Mouse (Mus musculus): ENCODE results near the gene Cyth1. TPM values are rescaled to one million over a fixed set of nuclear protein-coding genes. Genes with fewer than 3 reads are reported as not detected.
A peak's percentile ranks its signal among the peaks of the same experiment; 100 is the strongest.

Cyth1 gene
- polyA plus RNA-seq, 1 experiment from 2014 or later = 30.7 TPM

DNA sequence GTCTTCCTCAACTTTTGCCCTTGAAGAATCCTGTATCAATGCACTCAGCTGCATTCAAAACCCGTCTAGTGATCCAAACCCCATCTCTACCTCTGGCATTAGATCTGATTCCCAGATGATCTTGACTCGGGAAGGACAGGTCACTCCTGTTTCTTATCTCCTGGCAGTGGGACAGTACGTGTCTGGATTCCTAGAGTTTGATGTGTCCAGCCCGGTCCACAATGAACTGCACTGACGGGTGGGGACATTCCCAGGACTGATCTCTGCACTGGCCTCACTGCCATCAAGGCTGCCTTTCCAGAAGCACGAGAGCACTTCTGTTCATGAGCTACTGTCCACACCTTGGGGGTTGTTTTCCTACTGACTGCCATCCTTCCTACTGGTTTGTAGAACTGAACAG, 31.9 kb downstream of the Cyth1 start:
- Histone ChIP-seq H3K4me1 (replicated peaks) (peaks cover 17% of the 10 kb centered on the region), H3K27me3 (no peaks in the 10 kb centered on the region), H3K4me2 (replicated peaks) (no peak overlapping the region), H3K4me3 (replicated peaks) (no peak overlapping the region), H3K36me3 (no peaks in the 10 kb centered on the region), H3K9ac (replicated peaks) (no peak overlapping the region), H3K27ac (no peak overlapping the region), H3K9me3 (no peaks in the 10 kb centered on the region)
- WGBS = 83% methylated on average over 6 of the region's 6 CpGs
- ATAC-seq = no peak

DNA sequence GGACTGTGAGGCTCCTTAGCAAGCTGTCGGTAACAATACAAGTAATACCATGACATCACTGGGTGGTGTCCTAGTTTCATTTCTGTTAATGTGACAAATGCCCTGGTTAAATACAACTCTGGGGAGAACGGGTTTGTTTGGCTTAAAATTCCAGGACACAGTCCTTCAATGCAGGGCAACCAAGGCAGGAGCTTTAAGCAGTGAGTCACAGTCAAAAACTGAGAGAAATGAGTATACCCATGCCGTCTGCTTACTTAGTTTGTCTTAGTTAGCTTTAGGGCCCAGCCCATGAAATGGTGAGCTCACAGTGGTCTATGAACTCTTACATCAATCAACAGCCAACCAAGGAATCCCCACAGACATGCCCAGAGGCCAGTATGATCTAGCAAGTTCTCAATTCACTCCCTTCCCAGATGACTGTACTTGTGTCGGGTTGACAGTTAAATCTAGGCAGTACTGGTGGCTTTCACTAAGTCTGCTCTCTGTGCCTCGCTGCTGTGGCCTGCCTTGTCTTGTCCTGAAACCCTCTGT, 32.4 kb downstream of the Cyth1 start:
- H3K4me2 ChIP-seq (replicated peaks) = no peak overlapping the region
- no peaks in the 10 kb centered on the region for H3K27me3 ChIP-seq
- no peaks in the 10 kb centered on the region for H3K9me3 ChIP-seq
- H3K36me3 ChIP-seq = no peaks in the 10 kb centered on the region
- H3K4me1 ChIP-seq (replicated peaks) = peaks cover 21% of the 10 kb centered on the region
- H3K4me3 ChIP-seq (replicated peaks) = no peak overlapping the region
- ATAC-seq = no peak
- no peak overlapping the region for H3K9ac ChIP-seq (replicated peaks)
- WGBS = 87% methylated on average over 5 of the region's 5 CpGs
- H3K27ac ChIP-seq = no peak overlapping the region

DNA sequence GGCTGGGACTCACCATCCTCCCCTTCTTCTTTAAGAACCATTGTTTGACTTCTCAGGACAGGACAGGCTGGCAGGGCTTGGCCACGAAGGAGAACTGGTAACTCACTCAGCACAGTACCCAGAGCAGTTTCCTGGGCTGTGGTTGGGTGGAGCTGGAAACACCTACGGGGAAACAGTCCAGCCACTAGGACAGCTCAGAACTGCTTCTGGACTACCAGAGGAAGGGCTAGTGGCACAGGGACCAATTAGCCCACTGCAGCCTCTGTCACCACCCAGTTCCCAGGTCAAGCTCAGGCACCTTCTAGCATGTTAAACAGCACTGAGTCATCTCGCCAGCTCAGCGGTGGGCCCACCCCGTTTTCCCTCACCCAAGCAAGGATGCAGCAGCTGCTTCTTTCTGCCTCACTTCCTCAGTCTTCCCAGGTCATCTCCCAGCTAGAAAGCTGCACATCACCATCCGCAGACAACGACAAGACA, 35.7 kb downstream of the Cyth1 start:
- Histone ChIP-seq H3K4me2 (replicated peaks) (no peak overlapping the region), H3K27me3 (no peaks in the 10 kb centered on the region), H3K9me3 (no peaks in the 10 kb centered on the region), H3K4me1 (replicated peaks) (peaks cover 54% of the 10 kb centered on the region), H3K9ac (replicated peaks) (no peak overlapping the region), H3K36me3 (no peaks in the 10 kb centered on the region), H3K4me3 (replicated peaks) (no peak overlapping the region), H3K27ac (peak overlapping the region; percentile 7; the same call in 1 of the 2 replicates)
- no peak for ATAC-seq
- WGBS = 74% methylated on average over 7 of the region's 7 CpGs

DNA sequence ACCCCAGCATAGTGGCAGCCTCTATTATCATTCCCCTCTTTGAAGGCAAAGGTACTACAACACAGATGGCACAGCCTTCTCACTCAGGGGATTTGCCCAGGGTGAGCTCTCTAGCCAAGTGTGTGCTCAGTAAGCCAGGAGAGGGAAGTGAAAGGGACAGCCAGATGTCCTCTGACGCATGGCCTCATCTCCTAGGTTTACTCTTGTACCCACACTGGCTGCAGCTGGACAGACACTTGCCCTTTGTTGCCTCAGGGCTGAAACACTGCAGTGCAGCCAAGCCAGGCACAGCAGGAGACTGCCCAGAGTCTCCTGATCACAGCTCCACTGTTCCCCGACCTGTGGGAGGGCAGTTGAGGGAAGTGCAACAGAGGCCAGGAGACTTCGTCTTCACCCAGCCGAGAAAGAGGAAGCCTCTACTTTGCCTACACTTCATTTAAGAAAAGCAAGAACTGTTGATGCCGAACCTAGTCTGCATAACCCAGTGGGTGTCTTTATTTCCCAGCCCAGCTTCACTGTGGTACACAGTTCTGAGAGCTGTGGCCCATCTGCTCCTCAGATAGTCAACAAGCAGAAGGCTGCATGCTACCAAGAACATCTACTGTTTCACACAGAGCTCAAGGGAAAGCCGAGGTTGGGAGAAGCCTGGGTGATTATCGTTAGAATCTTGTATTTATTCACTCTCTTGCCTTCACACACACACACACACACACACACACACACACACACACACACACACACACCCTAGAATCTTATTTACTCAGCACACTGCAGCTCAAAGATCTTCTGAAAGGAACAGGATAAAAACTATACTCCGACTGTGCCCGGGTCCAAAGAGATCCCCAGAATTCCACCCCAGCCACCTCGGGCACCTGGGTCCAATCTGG, 36.4 kb downstream of the Cyth1 start:
- ATAC-seq = no peak
- 45% methylated on average over 10 of the region's 10 CpGs for WGBS
- peak overlapping the region; percentile 30; the same call in 1 of the 2 replicates for H3K27ac ChIP-seq
- H3K9me3 ChIP-seq = no peaks in the 10 kb centered on the region
- no peaks in the 10 kb centered on the region for H3K36me3 ChIP-seq
- H3K4me2 ChIP-seq (replicated peaks) = no peak overlapping the region
- peaks cover 58% of the 10 kb centered on the region for H3K4me1 ChIP-seq (replicated peaks)
- H3K4me3 ChIP-seq (replicated peaks) = no peak overlapping the region
- no peak overlapping the region for H3K9ac ChIP-seq (replicated peaks)
- no peaks in the 10 kb centered on the region for H3K27me3 ChIP-seq

DNA sequence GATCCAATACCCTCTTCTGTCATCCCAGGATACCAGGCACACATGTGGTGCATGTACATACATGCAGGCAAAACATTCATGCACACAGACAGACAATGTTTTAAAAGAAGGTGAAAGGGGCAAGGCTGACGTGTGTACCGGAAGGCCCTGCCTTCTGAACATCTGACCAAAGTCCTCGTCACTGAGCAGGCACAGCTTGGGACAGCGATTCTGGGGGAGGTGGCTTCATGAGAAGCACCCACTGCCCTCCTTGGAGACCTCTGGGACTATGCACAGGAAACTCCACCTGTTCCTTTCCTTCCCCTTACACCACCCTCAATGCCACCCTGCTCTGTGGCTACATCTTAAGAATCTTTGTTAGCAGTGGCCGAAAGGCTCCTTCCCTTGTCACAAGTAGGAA, 37.4 kb downstream of the Cyth1 start:
- 90% methylated on average over 5 of the region's 5 CpGs for WGBS
- Histone ChIP-seq H3K36me3 (no peaks in the 10 kb centered on the region), H3K9ac (replicated peaks) (no peak overlapping the region), H3K4me2 (replicated peaks) (no peak overlapping the region), H3K4me1 (replicated peaks) (peaks cover 58% of the 10 kb centered on the region), H3K4me3 (replicated peaks) (no peak overlapping the region), H3K27ac (no peak overlapping the region), H3K9me3 (no peaks in the 10 kb centered on the region), H3K27me3 (no peaks in the 10 kb centered on the region)
- no peak for ATAC-seq

DNA sequence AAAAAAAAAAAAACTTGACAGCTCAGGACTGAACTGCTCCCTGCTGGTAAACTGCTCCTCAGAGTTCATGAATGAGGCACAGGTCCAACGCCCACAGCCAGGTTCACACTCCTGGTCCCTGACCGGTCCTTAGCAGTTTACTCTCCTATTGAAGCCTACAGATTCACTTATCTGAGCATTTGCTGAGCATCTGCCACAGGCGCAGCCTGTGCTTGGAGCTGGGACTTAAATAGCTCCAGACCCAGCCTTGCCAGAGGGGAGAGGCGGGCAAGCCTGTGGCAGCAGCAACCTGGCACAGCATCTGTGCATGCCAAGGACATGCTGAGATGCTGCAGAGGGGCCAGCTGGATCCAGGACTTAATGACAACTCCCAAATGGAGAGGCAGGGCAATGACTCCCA, 38.3 kb downstream of the Cyth1 start:
- no peak overlapping the region for H3K27ac ChIP-seq
- no peaks in the 10 kb centered on the region for H3K36me3 ChIP-seq
- H3K4me3 ChIP-seq (replicated peaks) = no peak overlapping the region
- H3K9me3 ChIP-seq = no peaks in the 10 kb centered on the region
- no peak overlapping the region for H3K9ac ChIP-seq (replicated peaks)
- 78% methylated on average over 4 of the region's 4 CpGs for WGBS
- no peaks in the 10 kb centered on the region for H3K27me3 ChIP-seq
- H3K4me2 ChIP-seq (replicated peaks) = no peak overlapping the region
- peaks cover 58% of the 10 kb centered on the region for H3K4me1 ChIP-seq (replicated peaks)
- no peak for ATAC-seq

DNA sequence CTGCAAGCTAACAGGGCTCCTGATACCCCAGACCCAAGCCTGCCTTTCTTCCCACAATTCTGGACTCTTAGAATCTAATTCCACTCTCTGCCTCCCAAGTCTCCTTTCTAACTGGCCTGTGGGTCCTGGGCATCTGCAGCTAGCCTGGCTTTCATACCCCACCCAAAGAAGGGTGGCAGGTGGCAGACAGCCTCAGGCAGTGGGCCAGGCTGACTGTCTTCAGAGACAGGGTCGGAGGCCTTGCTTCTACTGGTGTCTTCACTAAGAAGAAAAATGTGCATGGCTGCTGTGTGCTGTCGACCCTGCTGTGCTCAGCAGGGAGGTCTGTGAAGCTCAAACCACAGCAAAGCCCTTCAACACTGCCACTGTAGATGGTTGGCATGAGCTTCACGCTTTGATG, 39.0 kb downstream of the Cyth1 start:
- no peak overlapping the region for H3K4me2 ChIP-seq (replicated peaks)
- H3K9ac ChIP-seq (replicated peaks) = peak overlapping the region; percentile 25; the same call in 1 of the 2 replicates
- H3K9me3 ChIP-seq = no peaks in the 10 kb centered on the region
- no peak overlapping the region for H3K27ac ChIP-seq
- no peak overlapping the region for H3K4me3 ChIP-seq (replicated peaks)
- 57% methylated on average over 3 of the region's 3 CpGs for WGBS
- peaks cover 58% of the 10 kb centered on the region for H3K4me1 ChIP-seq (replicated peaks)
- no peaks in the 10 kb centered on the region for H3K36me3 ChIP-seq
- no peaks in the 10 kb centered on the region for H3K27me3 ChIP-seq
- ATAC-seq = no peak

DNA sequence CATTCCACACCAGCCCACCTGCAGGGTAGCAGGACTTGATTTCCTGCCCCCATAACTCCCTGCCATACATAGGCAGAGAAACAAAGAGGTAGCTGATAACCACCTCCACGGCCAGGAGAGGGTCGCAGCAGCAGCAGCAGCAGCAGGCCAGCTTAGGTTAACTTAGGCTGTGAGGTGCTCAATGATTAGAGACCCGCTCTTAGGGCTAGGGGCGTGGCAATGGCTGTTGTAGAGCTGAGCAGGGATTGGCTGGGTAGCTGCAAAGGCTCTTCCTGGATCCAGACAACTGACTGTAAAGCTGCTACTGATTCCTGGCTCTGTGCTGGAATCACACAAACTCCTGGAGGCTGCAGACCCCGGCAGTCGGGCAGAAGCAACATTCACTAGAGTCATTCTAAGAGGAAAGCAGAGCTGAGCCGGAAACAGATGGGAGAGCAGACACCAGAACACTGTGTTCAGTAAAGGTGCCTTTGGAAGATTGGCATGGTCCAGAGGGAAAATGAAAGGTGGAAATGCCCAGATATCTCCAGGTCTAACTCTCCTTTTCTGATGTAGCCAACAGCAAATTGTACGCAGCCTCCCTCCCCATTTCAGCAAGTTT, 39.6 kb downstream of the Cyth1 start:
- no peak overlapping the region for H3K4me2 ChIP-seq (replicated peaks)
- H3K4me3 ChIP-seq (replicated peaks) = no peak overlapping the region
- no peaks in the 10 kb centered on the region for H3K36me3 ChIP-seq
- H3K4me1 ChIP-seq (replicated peaks) = peaks cover 59% of the 10 kb centered on the region
- H3K9me3 ChIP-seq = no peaks in the 10 kb centered on the region
- no peaks in the 10 kb centered on the region for H3K27me3 ChIP-seq
- ATAC-seq = no peak
- H3K27ac ChIP-seq = no peak overlapping the region
- H3K9ac ChIP-seq (replicated peaks) = no peak overlapping the region; the same call in 1 of the 2 replicates
- WGBS = 29% methylated on average over 8 of the region's 8 CpGs

DNA sequence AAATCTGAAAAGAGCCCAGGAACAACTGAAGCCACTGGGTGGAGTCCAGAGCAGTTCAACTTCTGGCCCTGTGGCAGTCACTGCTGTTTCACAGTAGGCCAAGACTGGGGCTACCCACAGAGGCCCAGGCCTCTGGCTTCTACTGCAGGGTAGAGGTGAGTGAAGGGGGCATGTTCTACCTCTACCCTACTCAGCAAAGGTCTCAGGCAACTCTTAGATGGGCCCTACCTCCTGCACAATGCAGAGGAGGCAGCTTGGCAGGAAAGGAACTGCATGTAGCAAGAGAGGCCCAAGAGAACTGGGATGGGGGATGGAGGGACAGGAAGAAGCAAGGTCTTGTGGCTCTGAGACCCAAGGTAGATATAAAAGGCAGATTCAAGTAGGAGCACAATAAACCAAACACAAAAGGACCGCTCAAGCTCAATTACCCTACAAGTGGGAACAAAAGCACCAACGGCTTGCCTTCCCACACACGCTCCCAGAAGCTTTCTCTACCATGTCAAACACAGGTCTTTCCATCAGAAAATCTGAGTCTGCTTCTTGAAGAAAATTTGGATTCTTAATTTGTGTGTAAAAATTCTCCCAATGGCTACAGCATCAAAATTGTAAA, 40.9 kb downstream of the Cyth1 start:
- Histone ChIP-seq H3K27ac (no peak overlapping the region), H3K27me3 (no peaks in the 10 kb centered on the region), H3K9me3 (no peaks in the 10 kb centered on the region), H3K9ac (replicated peaks) (no peak overlapping the region), H3K4me2 (replicated peaks) (no peak overlapping the region), H3K4me1 (replicated peaks) (peaks cover 65% of the 10 kb centered on the region), H3K36me3 (no peaks in the 10 kb centered on the region), H3K4me3 (replicated peaks) (no peak overlapping the region)
- 27% methylated on average over 3 of the region's 3 CpGs for WGBS
- ATAC-seq = no peak

DNA sequence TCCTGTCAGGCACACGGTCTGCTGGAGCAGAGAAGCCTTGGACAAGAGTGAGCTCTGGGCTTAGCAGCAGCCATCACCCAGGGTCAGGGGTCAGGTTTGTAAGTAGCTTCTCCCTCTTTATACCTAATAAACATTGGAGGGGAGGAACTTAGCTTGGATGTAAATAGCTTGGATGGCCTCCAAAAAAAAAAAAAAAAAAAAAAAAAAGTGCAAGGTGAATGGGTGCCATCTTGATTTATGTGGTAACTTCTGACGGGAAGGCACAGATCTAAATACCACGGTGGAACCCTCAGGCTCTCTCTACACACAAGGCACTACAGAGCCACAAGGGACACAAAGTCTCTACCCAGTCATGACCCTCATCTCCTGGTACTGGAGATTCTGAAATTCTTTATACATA, 42.1 kb downstream of the Cyth1 start:
- H3K27ac ChIP-seq = no peak overlapping the region
- H3K9ac ChIP-seq (replicated peaks) = no peak overlapping the region
- peaks cover 65% of the 10 kb centered on the region for H3K4me1 ChIP-seq (replicated peaks)
- no peaks in the 10 kb centered on the region for H3K9me3 ChIP-seq
- no peak for ATAC-seq
- H3K4me2 ChIP-seq (replicated peaks) = no peak overlapping the region
- H3K27me3 ChIP-seq = no peaks in the 10 kb centered on the region
- no peak overlapping the region for H3K4me3 ChIP-seq (replicated peaks)
- H3K36me3 ChIP-seq = no peaks in the 10 kb centered on the region
- 85% methylated on average over 3 of the region's 3 CpGs for WGBS

DNA sequence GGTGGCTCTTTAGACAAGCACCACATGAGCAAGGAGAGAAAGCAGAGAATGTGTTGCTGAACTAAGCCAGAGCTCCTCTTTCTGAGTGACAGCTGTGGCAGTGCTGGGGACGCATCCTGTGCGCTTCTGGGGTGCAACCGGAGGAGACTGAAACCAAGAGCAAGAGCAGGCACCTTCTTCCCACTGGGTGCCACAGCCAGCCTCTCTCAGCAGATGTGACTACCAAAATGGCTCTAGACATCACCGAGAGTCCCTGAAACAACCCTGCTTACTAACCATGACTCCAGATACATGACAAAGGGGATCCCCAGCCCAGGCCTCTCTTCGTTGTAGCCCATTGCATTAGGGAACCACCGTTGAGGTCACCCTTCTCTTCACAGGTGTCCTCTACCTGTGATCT, 44.9 kb downstream of the Cyth1 start:
- Histone ChIP-seq H3K9me3 (no peaks in the 10 kb centered on the region), H3K4me1 (replicated peaks) (peaks cover 65% of the 10 kb centered on the region), H3K4me2 (replicated peaks) (no peak overlapping the region; the same call in 1 of the 2 replicates), H3K4me3 (replicated peaks) (no peak overlapping the region), H3K9ac (replicated peaks) (peak overlapping the region; percentile 85; the same call in 1 of the 2 replicates), H3K27me3 (no peaks in the 10 kb centered on the region), H3K27ac (peak overlapping the region; percentile 99), H3K36me3 (no peaks in the 10 kb centered on the region)
- no peak for ATAC-seq
- 84% methylated on average over 6 of the region's 6 CpGs for WGBS

Measured in midbrain, embryonic 13.5 days (tissue).